Mouse (Mus musculus) heart, postnatal 36 days (tissue): ENCODE measurements around the gene Lrguk. TPM values are rescaled to one million over a fixed set of nuclear protein-coding genes. Genes with fewer than 3 reads are reported as not detected.

Source experiments
- DNase-seq, 2 experiments: peaks; one replicate each; pipeline ENCODE4 v3.0.0; 2021 to 2022
- intact Hi-C: fragments of 180-260 bp; cut with DNase I; formaldehyde crosslinking; loops from one replicate; pipeline ENCODE4 v1.15.1; 2025
- total RNA-seq, 2 experiments: library from RNA; stranded (reverse); gene quantifications; 2 replicates each; pipeline ENCODE4 v1.2.3; 2021

Lrguk gene
- total RNA-seq, result under 1 TPM in 1 of 2 experiments, not detected in 1; 0.19 TPM

DNA sequence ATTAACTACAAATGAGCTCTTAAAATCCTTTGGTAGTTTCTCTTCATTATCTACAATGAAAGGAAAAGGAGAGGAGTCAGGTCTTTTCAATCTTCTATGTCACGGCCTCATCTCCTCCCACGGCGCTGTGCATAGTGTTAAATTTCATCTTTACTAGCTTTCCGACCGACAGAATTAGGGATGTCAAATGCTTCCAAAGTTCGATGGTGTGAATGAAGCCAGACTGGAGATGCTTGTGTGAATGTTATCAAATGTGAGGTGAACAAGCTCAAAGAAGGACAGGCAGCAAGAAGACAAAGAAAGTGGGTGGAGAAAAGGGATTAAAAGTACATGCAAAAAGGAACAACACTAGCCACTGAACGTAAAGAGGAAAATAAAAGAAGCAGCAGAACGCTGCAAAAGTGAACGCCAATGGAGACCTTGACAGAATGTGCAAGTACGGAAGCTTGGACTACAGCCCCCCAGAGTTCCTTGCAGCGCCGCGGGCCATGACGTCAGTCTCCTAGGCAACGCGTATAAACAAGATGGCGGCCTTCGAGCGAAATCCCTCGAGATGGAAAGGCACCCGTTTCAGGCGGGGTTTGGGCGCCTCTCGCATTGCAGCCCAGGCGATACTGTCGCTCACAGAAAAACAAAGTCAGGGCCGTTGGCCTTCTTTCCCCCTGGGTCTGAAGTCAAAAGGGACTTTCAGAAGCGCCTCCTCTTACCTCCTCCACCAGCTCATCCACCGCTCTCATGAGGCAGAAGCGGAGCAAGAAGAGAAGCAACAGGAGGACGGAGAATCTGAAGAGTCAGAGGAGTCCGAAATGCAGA is at the start of gene Lrguk:
TSS of gene Lrguk (plus strand) at position 516 of the 813 bp plus-strand sequence.
- intact Hi-C loops, result loop anchor here (5.0 kb wide), 1 partner anchor 148 kb away; the partner anchor contains the start of gene Slc35b4
- peak; percentile 81 for DNase-seq

DNA sequence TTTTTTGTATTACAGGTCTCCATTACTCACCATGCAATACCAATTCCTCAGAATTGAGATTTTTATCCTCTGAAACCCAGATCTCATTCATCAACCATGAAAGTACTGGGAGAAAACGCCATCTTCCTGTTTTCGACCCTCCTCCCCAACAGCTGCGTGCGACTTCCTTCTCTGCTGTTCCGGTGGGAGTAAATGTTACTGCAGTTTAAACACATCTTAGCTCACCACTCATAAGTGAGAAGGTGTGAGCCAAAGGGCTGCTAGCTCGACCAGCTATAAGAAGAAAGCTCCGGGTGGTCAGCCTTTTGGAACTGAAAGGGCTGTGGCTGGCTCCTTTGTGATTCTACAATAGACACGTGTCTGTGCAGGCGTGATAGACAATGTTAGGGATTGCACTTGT is 46.5 kb upstream of the Lrguk start:
- intact Hi-C loops, result no loop called here
- DNase-seq, result no peak

- DNase-seq, result no peak
- intact Hi-C loops, result no loop called here
Observed at GRCm38 (mm10) chr6:33987132-33987531, 42.1 kb upstream of the Lrguk start.

DNA sequence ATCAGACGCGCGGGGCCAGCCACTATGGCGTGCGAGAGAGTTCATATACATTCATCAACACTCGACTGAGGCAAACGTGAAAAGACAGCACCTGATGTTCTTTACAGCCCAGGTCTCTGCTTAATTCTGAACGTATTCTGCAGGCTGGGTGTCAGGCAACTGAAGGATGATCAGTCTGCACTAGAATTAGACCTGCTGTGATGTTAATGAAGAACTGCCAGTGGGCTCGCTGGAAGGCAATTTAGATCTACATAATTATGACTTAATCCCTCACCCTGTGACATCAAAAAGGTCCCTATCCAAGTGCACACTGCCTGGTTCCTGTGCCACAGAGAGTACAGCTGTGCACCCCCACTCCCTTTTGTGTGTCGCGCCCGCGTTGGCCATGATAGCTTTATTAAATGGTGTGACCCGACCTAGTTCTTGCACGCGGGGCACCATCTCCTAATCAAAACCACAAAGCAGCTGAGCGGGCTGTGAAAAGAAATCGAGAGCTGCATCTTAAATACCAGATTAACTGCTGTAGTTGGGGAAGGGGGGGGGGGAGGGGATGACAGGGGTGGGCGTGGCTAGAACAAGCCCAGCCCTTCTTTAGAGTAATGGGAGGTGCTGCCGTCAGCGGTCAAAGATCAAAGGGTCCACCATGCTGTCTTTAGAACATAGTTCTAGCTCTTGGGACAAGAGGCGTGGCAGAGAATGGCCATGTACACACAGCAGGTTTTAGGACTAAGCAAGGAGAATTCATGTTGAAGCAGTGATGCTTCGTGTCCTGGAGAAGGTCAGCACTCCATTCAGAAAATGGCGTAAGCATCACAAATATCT is 36.8 kb upstream of the Lrguk start:
- intact Hi-C loops, result no loop called here
- DNase-seq, result no peak

- intact Hi-C loops, result no loop called here
Observed at GRCm38 (mm10) chr6:33993842-33994241, 35.4 kb upstream of the Lrguk start.

GRCm38 (mm10) chr6:33998590-33998989 is 30.7 kb upstream of the Lrguk start:
- intact Hi-C loops, result no loop called here
- no peak for DNase-seq

More at GRCm38 (mm10) chr6:33993842-33994241, 35.4 kb upstream of the Lrguk start:
- no peak for DNase-seq

GRCm38 (mm10) chr6:33999530-33999929 is 29.7 kb upstream of the Lrguk start:
- no peak for DNase-seq
- intact Hi-C loops, result no loop called here

- intact Hi-C loops, result no loop called here
- no peak for DNase-seq
Observed at GRCm38 (mm10) chr6:34000644-34001043, 28.6 kb upstream of the Lrguk start.

DNA sequence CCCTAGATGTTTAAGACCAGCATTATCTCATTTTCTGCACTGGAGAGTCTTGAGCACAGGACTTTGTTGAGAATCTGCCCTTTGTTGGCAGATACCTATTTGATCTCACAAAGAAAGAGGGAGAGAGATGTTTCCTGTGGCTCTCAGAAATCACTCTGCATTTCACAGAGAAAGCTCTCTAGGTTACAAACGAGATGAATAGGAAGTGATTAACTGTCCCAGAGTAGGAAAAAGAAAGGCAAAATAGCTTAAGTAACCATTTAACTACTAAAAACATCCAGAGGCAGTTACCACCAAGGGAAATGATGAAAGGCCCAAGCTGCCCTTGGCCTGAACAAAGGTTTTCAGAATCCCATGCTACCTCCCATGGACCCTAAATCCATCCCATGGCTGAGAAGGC is 26.2 kb upstream of the Lrguk start:
- no peak for DNase-seq
- intact Hi-C loops, result no loop called here

GRCm38 (mm10) chr6:34013469-34013868 is 15.8 kb upstream of the Lrguk start:
- DNase-seq, result no peak
- intact Hi-C loops, result no loop called here

- intact Hi-C loops, result loop anchor here (5.0 kb wide), 1 partner anchor 148 kb away; the partner anchor contains the start of gene Slc35b4
- no peak for DNase-seq
Observed at GRCm38 (mm10) chr6:34029746-34030027, 439 bp downstream of the Lrguk start.

- no peak for DNase-seq
- intact Hi-C loops, result no loop called here
Observed at GRCm38 (mm10) chr6:34034096-34034495, 4.8 kb downstream of the Lrguk start.

DNA sequence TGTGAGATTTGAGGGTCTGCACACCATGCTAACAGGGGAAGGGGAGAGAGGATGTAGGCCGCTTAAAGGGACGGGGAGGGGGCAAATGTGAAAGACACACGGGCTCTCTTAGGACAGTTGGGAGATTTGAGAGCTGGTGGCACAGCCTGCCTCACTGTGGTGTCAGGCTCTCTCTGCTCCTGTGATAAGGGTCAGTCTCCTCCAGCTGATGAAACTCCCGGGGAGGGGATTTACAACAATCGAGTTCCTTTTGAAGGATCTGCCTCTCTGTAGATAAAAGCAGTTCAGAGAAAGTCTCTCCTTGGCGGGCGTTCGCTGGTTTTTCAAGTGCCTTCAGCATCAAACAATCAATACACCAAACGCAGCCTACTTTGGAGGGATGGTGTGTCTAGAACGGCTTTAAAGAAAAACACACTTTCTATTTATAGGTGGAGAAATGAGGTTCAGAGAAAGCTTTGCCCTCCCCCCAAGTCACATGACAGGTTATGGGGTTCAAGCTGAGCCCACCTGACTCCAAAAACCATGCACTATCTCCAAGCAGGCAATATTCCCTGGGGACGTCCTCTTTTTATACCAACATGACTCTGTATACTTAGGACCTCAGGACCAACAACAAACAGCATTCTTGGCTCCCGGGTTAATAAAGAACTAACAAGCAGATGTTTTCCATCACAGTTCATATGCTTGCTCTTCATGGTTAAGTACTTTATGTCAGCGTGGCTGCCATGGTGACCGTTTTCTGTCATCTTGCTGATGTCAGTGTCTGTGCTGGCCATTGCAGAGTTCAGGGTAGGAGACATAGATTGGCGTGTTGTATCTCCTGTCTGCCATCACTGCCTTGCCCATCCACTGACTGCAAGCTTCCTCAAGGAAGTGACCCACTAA is 5.6 kb downstream of the Lrguk start:
- intact Hi-C loops, result no loop called here
- no peak for DNase-seq

GRCm38 (mm10) chr6:34040624-34041235 is 11.5 kb downstream of the Lrguk start:
- peak; percentile 70 to 81 for DNase-seq
- intact Hi-C loops, result loop anchor here (10.0 kb wide), 1 partner anchor 154 kb away; no protein-coding TSS in a partner anchor

DNA sequence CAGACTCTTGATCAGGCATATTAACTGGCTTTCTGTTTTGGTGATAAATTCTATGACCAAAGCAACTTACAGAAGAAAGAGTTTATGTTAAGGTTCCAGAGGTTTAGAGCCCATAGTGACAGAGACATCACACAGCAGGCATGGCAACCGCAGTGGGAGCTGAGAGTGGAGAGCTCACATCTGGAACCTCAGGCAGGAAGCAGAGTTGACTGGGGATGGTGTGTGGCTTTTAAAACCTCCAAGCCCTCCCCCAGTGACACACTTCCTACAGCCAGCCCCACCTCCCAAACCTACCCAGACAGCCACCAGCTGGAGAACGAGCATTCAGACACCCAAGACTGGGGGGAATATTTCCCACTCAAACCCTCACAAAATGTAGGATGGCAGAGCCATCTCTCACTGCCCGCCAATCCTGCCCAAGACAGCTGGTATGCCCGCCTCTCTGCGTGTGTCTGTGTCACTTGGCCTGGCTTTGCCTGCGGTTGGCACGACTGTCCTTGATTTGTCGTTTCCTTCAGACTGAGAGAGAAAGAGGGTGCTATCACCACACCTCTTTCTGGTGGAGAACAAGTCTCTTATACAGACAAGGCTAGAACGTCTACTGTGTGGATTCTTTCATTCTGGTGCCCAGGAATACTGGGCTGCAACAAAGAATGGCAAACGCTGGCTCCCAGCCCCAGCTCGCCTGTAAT is 12.5 kb downstream of the Lrguk start:
- no peak for DNase-seq
- intact Hi-C loops, result loop anchor here (10.0 kb wide), 1 partner anchor 153 kb away; no protein-coding TSS in a partner anchor

DNA sequence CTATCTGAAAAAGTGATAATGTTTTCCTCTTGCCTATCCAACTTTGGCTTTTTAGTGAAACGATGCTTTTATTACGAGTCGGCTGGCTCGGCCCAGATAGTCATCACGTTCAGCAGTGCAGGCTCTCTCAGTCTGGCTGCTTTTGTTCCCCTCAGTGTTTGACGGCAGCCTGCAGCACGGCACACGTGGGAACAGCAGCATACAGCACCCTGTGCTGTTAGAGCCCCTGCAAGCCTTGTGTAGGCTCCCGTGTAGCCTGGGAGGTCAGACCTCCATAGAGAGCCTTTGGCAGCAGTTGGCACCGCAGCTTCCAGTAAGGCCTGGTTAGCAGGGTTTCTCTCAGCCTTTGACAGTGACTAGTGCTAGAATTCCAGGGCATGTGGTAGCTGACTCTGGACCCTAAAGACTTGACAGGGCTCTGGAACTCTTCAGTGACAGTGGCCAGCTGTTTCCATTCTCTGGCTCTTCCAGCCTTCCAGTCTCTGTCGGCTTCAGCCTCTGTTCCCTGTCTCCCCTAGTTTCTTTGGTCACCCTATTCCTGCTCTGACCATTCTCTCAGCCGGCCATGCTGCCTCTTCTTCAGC is 15.1 kb downstream of the Lrguk start:
- intact Hi-C loops, result loop anchor here (10.0 kb wide), 1 partner anchor 150 kb away; no protein-coding TSS in a partner anchor

GRCm38 (mm10) chr6:34044846-34045540 is 15.7 kb downstream of the Lrguk start:
- no peak for DNase-seq
- intact Hi-C loops, result loop anchor here (10.0 kb wide), 1 partner anchor 150 kb away; no protein-coding TSS in a partner anchor

More for the DNA sequence above, 15.1 kb downstream of the Lrguk start:
- peak; percentile 36 to 41 for DNase-seq

- no peak for DNase-seq
Observed at GRCm38 (mm10) chr6:34046551-34047186, 17.4 kb downstream of the Lrguk start.

More at GRCm38 (mm10) chr6:34046551-34047186, 17.4 kb downstream of the Lrguk start:
- intact Hi-C loops, result loop anchor here (10.0 kb wide), 1 partner anchor 148 kb away; no protein-coding TSS in a partner anchor
